Mouse (Mus musculus): ENCODE measurements around the gene Rbfox2.

The Rbfox2 gene

GRCm38 (mm10) chr15:77104349-77105158, 202.2 kb downstream of the Rbfox2 start:
- peak; percentile 19 for DNase-seq (ENCODE audit: low read depth, low spot score)

GRCm38 (mm10) chr15:77102685-77103084, 204.1 kb downstream of the Rbfox2 start:
- DNase-seq (ENCODE audit: low read depth, low spot score): no peak

- peak; percentile 23 for DNase-seq (ENCODE audit: low read depth, low spot score)
These were observed 207.0 kb downstream of the Rbfox2 start for GRCm38 (mm10) chr15:77099756-77100155.

- DNase-seq (ENCODE audit: low read depth, low spot score): no peak
These were observed 209.4 kb downstream of the Rbfox2 start for GRCm38 (mm10) chr15:77097358-77097757.

GRCm38 (mm10) chr15:77095216-77095615, 211.6 kb downstream of the Rbfox2 start:
- no peak for DNase-seq (ENCODE audit: low read depth, low spot score)

GRCm38 (mm10) chr15:77094431-77094830, 212.4 kb downstream of the Rbfox2 start:
- DNase-seq (ENCODE audit: low read depth, low spot score): no peak

- DNase-seq (ENCODE audit: low read depth, low spot score): no peak
These were observed 215.4 kb downstream of the Rbfox2 start for GRCm38 (mm10) chr15:77091394-77091793.

GRCm38 (mm10) chr15:77090531-77090930, 216.3 kb downstream of the Rbfox2 start:
- DNase-seq (ENCODE audit: low read depth, low spot score): no peak

- DNase-seq (ENCODE audit: low read depth, low spot score): no peak
These were observed 217.6 kb downstream of the Rbfox2 start for GRCm38 (mm10) chr15:77089249-77089648.

- DNase-seq (ENCODE audit: low read depth, low spot score): no peak
These were observed 220.3 kb downstream of the Rbfox2 start for GRCm38 (mm10) chr15:77086488-77086887.

GRCm38 (mm10) chr15:77085818-77086217, 221.0 kb downstream of the Rbfox2 start:
- no peak for DNase-seq (ENCODE audit: low read depth, low spot score)

- DNase-seq (ENCODE audit: low read depth, low spot score): no peak
These were observed 225.3 kb downstream of the Rbfox2 start for GRCm38 (mm10) chr15:77081454-77081853.

- no peak for DNase-seq (ENCODE audit: low read depth, low spot score)
These were observed 226.0 kb downstream of the Rbfox2 start for GRCm38 (mm10) chr15:77080684-77081254.

GRCm38 (mm10) chr15:77079890-77080361, 226.9 kb downstream of the Rbfox2 start:
- DNase-seq (ENCODE audit: low read depth, low spot score): no peak

- DNase-seq (ENCODE audit: low read depth, low spot score): no peak
These were observed 227.5 kb downstream of the Rbfox2 start for GRCm38 (mm10) chr15:77079256-77079822.

- no peak for DNase-seq (ENCODE audit: low read depth, low spot score)
These were observed 228.0 kb downstream of the Rbfox2 start for GRCm38 (mm10) chr15:77078786-77079185.

GRCm38 (mm10) chr15:77077906-77078305, 228.9 kb downstream of the Rbfox2 start:
- DNase-seq (ENCODE audit: low read depth, low spot score): no peak

GRCm38 (mm10) chr15:77076523-77076922, 230.3 kb downstream of the Rbfox2 start:
- DNase-seq (ENCODE audit: low read depth, low spot score): no peak

- DNase-seq (ENCODE audit: low read depth, low spot score): no peak
These were observed 234.1 kb downstream of the Rbfox2 start for GRCm38 (mm10) chr15:77072556-77073163.

- DNase-seq (ENCODE audit: low read depth, low spot score): no peak
These were observed 235.3 kb downstream of the Rbfox2 start for GRCm38 (mm10) chr15:77071501-77071900.

GRCm38 (mm10) chr15:77070745-77071268, 236.0 kb downstream of the Rbfox2 start:
- DNase-seq (ENCODE audit: low read depth, low spot score): no peak

- DNase-seq (ENCODE audit: low read depth, low spot score): peak; percentile 66
These were observed 237.8 kb downstream of the Rbfox2 start for GRCm38 (mm10) chr15:77069019-77069418.

Measured in telencephalon, adult 2 months (tissue).